Mouse (Mus musculus) liver, postnatal 0 days (tissue): Measurements from ENCODE around the gene Ccdc62. TPM values are rescaled to one million over a fixed set of nuclear protein-coding genes. Genes with fewer than 3 reads are reported as not detected.

Experiments
- ATAC-seq: fragments of 200-750 bp; cut with Nextera tagmentation; 2 replicates; pipeline ENCODE4 v1.8.0; 2017; ENCODE audit warnings: mild to moderate bottlenecking, moderate library complexity
- DNase-seq: peaks from one replicate; pipeline ENCODE4 v3.0.0-alpha.2; 2016
- H3K27ac ChIP-seq: fragments of 300-500 bp; sonication (generic); 2 replicates; pipeline ENCODE4 v1.5.1; 2014; ENCODE audit warnings: antibody characterized with exemption, moderate library complexity, mild to moderate bottlenecking, low read depth
- H3K27me3 ChIP-seq: fragments of 300-500 bp; sonication (generic); 2 replicates; pipeline ENCODE4 v1.6.1; 2014; ENCODE audit warnings: low read length, control low read depth, mixed read lengths; ENCODE audit not compliant: insufficient read depth
- H3K36me3 ChIP-seq: fragments of 300-500 bp; sonication (generic); replicated peaks from 2 replicates; pipeline ENCODE4 v1.6.1; 2014; ENCODE audit warnings: mild to moderate bottlenecking, control low read depth, low read length, moderate library complexity, mixed read lengths; ENCODE audit not compliant: insufficient read depth
- H3K4me1 ChIP-seq: fragments of 300-500 bp; sonication (generic); 2 replicates; pipeline ENCODE4 v1.6.1; 2014; ENCODE audit warnings: antibody characterized with exemption, mild to moderate bottlenecking, control low read depth; ENCODE audit not compliant: insufficient read depth
- H3K4me2 ChIP-seq: fragments of 300-500 bp; sonication (generic); 2 replicates; pipeline ENCODE4 v1.6.1; 2014; ENCODE audit warnings: low read depth, mild to moderate bottlenecking, low read length, moderate library complexity, mixed read lengths
- H3K4me3 ChIP-seq: fragments of 300-500 bp; sonication (generic); 2 replicates; pipeline ENCODE4 v1.5.1; 2014; ENCODE audit warnings: low read depth, low read length
- H3K9ac ChIP-seq: fragments of 300-500 bp; sonication (generic); replicated peaks from 2 replicates; pipeline ENCODE4 v1.6.1; 2014; ENCODE audit warnings: mild to moderate bottlenecking, moderate library complexity
- H3K9me3 ChIP-seq: fragments of 300-500 bp; sonication (generic); 2 replicates; pipeline ENCODE4 v1.6.1; 2016; ENCODE audit warnings: mild to moderate bottlenecking, control low read depth, low read length, mixed read lengths
- CTCF ChIP-seq: sonication (generic); IDR thresholded peaks from 2 replicates; pipeline ENCODE4 v1.5.1; 2016; ENCODE audit warnings: antibody characterized with exemption, low read depth
- EP300 ChIP-seq: IDR thresholded peaks from 2 replicates; pipeline ENCODE4 v1.6.1; 2016; ENCODE audit warnings: antibody characterized with exemption, low read depth, mild to moderate bottlenecking
- WGBS: fragments of 180-500 bp; shearing (Covaris S2); extraction: QIAGEN DNeasy Blood & Tissue Kit; methylation state at CpG from one replicate; pipeline ENCODE4 v1.1.7; 2014; ENCODE audit not compliant: insufficient replicate concordance; 5-methylcytosine and 5-hydroxymethylcytosine counted together
- polyA plus RNA-seq: library from polyadenylated mRNA; unstranded; fragments of >200 nt; fragmentation: Nextera tagmentation; extraction: Ambion mirVana; gene quantifications from 2 replicates; pipeline ENCODE4 v1.2.1, GENCODE M21; 2015

Ccdc62 gene
- polyA plus RNA-seq, 1 experiment from 2014 or later: 3.1 TPM

GRCm38 (mm10) chr5:123979221-123979979 lies 48.9 kb downstream of the Ccdc62 start:
- H3K4me2 ChIP-seq: no peak overlapping the region
- H3K4me3 ChIP-seq: no peak overlapping the region
- 70% methylated on average over 18 of the region's 18 CpGs for WGBS
- DNase-seq (no peak), ATAC-seq (no peak)
- H3K9ac ChIP-seq: no peak overlapping the region
- peak overlapping the region; percentile 11 for H3K27ac ChIP-seq
- H3K27me3 ChIP-seq: no peaks in the 10 kb centered on the region
- no peak for TF ChIP-seq CTCF
- peaks cover 55% of the 10 kb centered on the region for H3K4me1 ChIP-seq
- H3K9me3 ChIP-seq: no peaks in the 10 kb centered on the region
- no peaks in the 10 kb centered on the region for H3K36me3 ChIP-seq

DNA sequence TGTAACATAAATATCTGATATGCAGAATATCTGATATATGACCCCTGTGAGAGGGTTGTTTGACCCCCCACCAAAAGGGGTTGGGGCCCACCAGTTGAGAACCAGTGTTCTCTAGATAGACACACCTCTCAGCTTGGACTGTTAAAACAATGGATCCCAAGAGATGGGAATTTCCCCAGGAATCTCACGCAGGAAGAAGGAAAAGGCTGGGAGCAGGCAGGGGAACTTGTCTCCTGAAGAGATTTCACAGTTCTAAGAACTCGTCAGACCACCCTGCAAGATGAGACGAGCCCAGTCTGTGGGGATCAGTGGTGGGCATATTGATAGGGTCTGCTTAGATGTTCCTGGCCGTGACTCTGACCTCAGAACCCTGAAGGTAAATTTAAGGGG lies 49.5 kb downstream of the Ccdc62 start:
- DNase-seq: no peak
- H3K4me2 ChIP-seq: no peak overlapping the region
- H3K36me3 ChIP-seq: no peaks in the 10 kb centered on the region
- no peaks in the 10 kb centered on the region for H3K27me3 ChIP-seq
- TF ChIP-seq CTCF (no peak), EP300 (no peak)
- H3K4me1 ChIP-seq: peaks cover 56% of the 10 kb centered on the region
- H3K4me3 ChIP-seq: no peak overlapping the region
- peak overlapping the region; percentile 57; the same call in 1 of the 2 replicates for H3K27ac ChIP-seq
- no peak overlapping the region for H3K9ac ChIP-seq
- H3K9me3 ChIP-seq: no peaks in the 10 kb centered on the region
- ATAC-seq: no peak
- WGBS: 72% methylated on average over 4 of the region's 4 CpGs

GRCm38 (mm10) chr5:123980521-123981249 lies 50.2 kb downstream of the Ccdc62 start:
- no peak for TF ChIP-seq CTCF
- no peak for TF ChIP-seq EP300
- WGBS: 53% methylated on average over 9 of the region's 9 CpGs
- Histone ChIP-seq H3K36me3 (no peaks in the 10 kb centered on the region), H3K27ac (peak overlapping the region; percentile 57), H3K9ac (no peak overlapping the region), H3K4me2 (no peak overlapping the region), H3K9me3 (no peaks in the 10 kb centered on the region), H3K27me3 (no peaks in the 10 kb centered on the region), H3K4me1 (peaks cover 56% of the 10 kb centered on the region), H3K4me3 (no peak overlapping the region)
- DNase-seq (no peak), ATAC-seq (peak; percentile 74)

DNA sequence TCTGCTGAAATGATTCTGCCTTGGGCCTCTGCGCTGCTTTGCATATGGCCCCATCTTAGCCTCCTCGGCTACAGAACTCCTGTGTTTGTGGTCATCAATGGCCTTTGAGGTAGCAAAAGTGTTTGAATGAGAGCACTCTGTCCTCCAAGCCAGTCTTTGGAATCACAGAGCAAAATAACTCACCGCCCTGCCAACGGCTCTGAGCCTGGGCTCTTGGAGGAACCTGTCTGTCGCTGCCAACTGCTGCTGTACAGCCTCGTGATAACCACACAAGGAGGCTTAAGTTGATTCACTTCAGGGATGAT lies 50.7 kb downstream of the Ccdc62 start:
- Histone ChIP-seq H3K27ac (peak overlapping the region; percentile 17; the same call in 1 of the 2 replicates), H3K4me3 (no peak overlapping the region), H3K36me3 (no peaks in the 10 kb centered on the region), H3K27me3 (no peaks in the 10 kb centered on the region), H3K9me3 (no peaks in the 10 kb centered on the region), H3K9ac (no peak overlapping the region), H3K4me1 (peaks cover 52% of the 10 kb centered on the region), H3K4me2 (no peak overlapping the region)
- TF ChIP-seq EP300 (no peak), CTCF (no peak)
- no peak for DNase-seq
- WGBS: 63% methylated on average over 6 of the region's 6 CpGs
- ATAC-seq: no peak

GRCm38 (mm10) chr5:123982838-123983237 lies 52.4 kb downstream of the Ccdc62 start:
- Histone ChIP-seq H3K9ac (no peak overlapping the region), H3K4me1 (peaks cover 43% of the 10 kb centered on the region), H3K9me3 (no peaks in the 10 kb centered on the region), H3K27me3 (no peaks in the 10 kb centered on the region), H3K27ac (no peak overlapping the region), H3K4me2 (no peak overlapping the region), H3K36me3 (no peaks in the 10 kb centered on the region), H3K4me3 (no peak overlapping the region)
- DNase-seq (no peak), ATAC-seq (no peak)
- TF ChIP-seq CTCF (no peak), EP300 (no peak)
- 68% methylated on average over 11 of the region's 11 CpGs for WGBS

DNA sequence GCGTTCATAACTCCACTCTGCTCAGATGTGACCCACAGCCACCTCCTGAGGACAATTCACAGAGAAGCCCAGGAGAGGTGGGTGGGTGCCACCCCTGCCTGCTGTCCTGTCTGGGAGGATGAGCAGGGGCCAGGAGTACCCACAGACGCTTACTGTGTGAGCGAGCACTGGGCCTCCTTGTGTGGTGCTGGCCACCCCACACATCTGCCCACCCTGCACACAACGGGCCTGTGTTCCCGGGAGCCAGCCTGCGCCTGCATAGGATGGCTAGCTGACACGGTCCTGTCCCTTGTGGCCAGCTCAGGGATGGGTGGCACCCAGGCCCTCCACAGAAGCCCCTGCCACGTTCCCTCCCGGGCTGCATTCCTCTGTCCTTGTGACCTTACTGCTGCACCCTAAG lies 55.0 kb downstream of the Ccdc62 start:
- WGBS: 67% methylated on average over 9 of the region's 9 CpGs
- H3K9me3 ChIP-seq: no peaks in the 10 kb centered on the region
- no peak overlapping the region; the same call in 1 of the 2 replicates for H3K9ac ChIP-seq
- H3K27ac ChIP-seq: no peak overlapping the region
- no peak overlapping the region for H3K4me2 ChIP-seq
- ATAC-seq (no peak), DNase-seq (no peak)
- no peaks in the 10 kb centered on the region for H3K27me3 ChIP-seq
- no peak overlapping the region for H3K4me3 ChIP-seq
- no peak for TF ChIP-seq EP300
- TF ChIP-seq CTCF: no peak
- H3K36me3 ChIP-seq: peaks cover 10% of the 10 kb centered on the region; the same call in 1 of the 2 replicates
- H3K4me1 ChIP-seq: peaks cover 25% of the 10 kb centered on the region
